Mouse (Mus musculus) E14TG2a.4 (cell line): ENCODE data around the gene Slc6a13.
"Not testable (repeated sequence)": the region's sequence is repeated elsewhere in the genome, so short reads cannot be mapped to it uniquely, and the experiment has no call there.

ENCODE experiments used
- CTCF ChIP-seq: conservative IDR thresholded peaks from 2 replicates; pipeline ENCODE4 v1.5.1; 2014; ENCODE audit warnings: low read length
- NANOG ChIP-seq: IDR thresholded peaks from 2 replicates; pipeline ENCODE4 v1.6.1; 2014; ENCODE audit warnings: borderline replicate concordance, low read length, mixed read lengths

GRCm38 (mm10) chr6:121366537-121366936, 66.5 kb downstream of the Slc6a13 start:
- peak; percentile 53 for TF ChIP-seq CTCF
- TF ChIP-seq NANOG = not testable (repeated sequence)
